Mouse (Mus musculus) adrenal gland, adult (tissue): ENCODE results near the gene Phf19.

Experiments used
- DNase-seq, 2 experiments: peaks; one replicate each; pipeline ENCODE4 v3.0.0; 2022 to 2023; ENCODE audit warnings: low spot score in 1 of 2; ENCODE audit not compliant: inconsistent age in 2 of 2

The Phf19 gene

GRCm38 (mm10) chr2:34913218-34914068, at the start of gene Phf19:
TSS of gene Phf19 (minus strand) at chr2:34914026.
- peak; percentile 55 to 81 for DNase-seq

DNA sequence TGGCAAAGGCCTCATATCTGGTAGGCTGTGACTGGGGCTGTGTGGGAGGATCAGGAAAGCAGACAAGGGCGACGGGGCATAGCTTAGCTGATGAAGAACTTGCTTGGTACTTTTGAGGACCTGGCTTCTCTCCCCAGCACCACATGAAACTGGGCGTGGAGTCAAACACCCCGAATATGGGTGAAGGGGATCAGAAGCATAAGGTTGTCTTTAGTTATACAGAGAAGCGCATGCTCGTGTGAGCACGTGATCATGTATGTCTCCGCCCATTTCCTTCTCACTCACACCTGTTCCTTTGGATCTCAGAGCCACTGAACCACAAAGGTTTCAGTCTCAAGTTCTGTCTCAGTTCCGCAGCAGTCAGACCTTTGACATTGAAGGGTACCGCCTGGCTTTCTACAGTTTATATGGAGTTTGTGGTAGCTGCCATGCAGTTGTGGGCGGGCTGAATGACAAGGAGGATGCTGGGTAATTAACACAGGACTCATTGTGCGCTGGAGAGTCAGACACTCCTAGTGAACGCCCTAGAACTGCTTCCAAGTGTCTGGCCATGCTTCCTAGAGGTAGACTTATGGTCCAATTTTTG, 49.6 kb upstream of the Phf19 start:
- peak; percentile 20 to 60 for DNase-seq

DNA sequence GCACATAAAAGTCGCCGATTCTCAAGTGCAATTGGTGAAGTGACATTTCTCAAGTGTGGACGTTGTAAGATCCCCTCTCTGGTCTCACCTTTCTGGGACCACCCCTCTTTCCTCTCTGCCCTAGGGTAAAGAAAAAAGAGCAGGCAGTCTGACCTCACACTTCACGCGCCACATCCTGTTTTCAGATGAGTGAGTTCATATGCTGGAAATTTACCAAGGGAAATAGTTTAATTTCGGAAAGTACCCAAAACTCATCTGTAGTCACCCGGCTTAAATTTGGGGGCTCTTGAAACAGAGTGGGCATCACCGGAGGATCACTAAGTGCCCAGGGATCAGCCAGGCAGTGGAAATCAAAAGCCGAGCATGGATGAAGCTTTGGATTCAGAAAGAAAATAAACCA, 49.1 kb upstream of the Phf19 start:
- DNase-seq = peak in 1 of 2 experiments; percentile 44

DNA sequence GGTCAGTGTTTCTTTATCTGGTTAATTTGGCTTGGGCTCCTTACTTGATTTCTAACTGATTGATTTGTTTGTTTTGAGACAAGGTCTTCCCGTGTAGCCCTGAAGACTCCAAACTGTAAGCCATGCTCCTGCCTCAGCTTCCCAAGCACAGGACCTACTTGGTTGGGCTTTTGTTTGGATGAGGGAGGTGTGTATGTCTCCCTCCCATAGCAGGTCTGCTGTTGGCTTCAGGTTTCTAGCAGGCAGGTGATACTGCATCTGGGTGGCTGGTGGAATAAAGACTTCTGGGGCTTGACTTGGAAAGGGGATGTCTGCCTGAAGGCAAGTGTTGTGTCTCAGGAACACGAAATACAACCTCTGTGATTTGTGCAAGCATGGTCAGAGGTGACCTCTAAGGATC, 48.4 kb upstream of the Phf19 start:
- DNase-seq = no peak

GRCm38 (mm10) chr2:34961481-34962036, 47.7 kb upstream of the Phf19 start, which contains the start of gene Traf1:
TSS of gene Traf1 (minus strand) at chr2:34961772.
- DNase-seq = peak; percentile 60 to 81

DNA sequence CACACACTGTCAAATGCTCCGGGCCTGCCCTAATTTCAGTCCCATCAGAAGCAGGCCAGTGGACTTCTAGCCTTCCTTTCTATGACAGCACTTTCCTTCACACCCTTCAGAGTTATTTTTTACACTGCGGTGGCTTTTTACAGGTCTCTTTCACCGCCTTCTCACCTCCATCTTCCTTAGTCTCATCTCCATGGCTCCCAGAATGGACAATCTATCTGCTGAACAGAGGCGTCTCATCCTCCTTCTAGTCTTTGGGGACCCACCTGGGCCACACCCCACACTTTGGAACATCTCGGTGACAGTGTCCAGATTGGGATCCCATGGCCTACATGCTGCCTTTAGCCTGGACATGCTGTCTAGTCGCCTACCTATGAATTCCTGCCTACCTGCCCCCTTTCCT, 47.1 kb upstream of the Phf19 start:
- no peak for DNase-seq

GRCm38 (mm10) chr2:34960466-34960865, 46.6 kb upstream of the Phf19 start:
- DNase-seq = no peak

DNA sequence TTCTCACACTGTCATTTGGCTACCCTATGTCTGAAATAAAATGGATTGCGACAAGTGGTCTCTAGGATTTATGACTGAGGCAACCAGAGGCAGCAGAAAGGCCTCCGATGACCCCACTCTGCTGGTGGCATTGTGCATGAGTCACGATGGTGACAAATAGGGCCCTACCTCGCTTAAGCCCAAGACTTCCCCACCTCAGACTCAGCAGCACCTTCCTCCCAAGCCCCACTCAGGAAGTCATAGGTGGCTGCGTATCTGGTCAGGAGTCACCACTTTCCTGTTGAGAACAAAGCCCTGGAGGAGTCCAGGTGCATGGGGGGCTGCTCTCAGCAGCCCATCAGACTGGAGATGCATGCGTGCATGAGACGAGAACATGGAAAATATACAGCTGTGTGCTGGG, 44.8 kb upstream of the Phf19 start:
- peak in 1 of 2 experiments; percentile 43 for DNase-seq

- DNase-seq = no peak
Measured at GRCm38 (mm10) chr2:34958036-34958435, 44.2 kb upstream of the Phf19 start.

DNA sequence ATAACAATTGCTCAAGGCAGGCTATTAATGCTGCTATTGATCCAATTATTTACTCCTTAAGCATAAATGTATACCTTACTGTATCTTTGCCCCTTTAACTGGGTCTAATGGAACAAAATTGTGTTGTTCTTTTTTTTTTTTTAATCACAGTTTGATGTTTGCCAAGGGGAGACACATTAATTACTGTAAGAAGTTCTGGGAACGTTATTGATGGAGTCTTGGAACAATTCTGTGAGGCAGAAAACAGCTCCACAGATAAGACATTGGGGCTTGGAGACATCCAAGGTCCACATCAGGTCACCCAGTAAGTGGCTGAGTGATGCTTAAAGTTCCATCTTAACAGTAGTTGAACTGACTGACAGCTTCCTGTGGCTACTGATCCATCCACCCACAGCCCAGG, 43.6 kb upstream of the Phf19 start:
- DNase-seq = no peak

- DNase-seq = no peak
Measured at GRCm38 (mm10) chr2:34956941-34957340, 43.1 kb upstream of the Phf19 start.

- peak in 1 of 2 experiments; percentile 47 for DNase-seq
Measured at GRCm38 (mm10) chr2:34954344-34954743, 40.5 kb upstream of the Phf19 start.

- DNase-seq = no peak
Measured at GRCm38 (mm10) chr2:34953547-34954116, 39.8 kb upstream of the Phf19 start.

GRCm38 (mm10) chr2:34953018-34953417, 39.2 kb upstream of the Phf19 start:
- DNase-seq = no peak

GRCm38 (mm10) chr2:34951469-34951868, 37.6 kb upstream of the Phf19 start:
- no peak for DNase-seq

- DNase-seq = no peak
Measured at GRCm38 (mm10) chr2:34948622-34949021, 34.8 kb upstream of the Phf19 start.

- no peak for DNase-seq
Measured at GRCm38 (mm10) chr2:34946046-34946445, 32.2 kb upstream of the Phf19 start.

- DNase-seq = no peak
Measured at GRCm38 (mm10) chr2:34945580-34945979, 31.8 kb upstream of the Phf19 start.

DNA sequence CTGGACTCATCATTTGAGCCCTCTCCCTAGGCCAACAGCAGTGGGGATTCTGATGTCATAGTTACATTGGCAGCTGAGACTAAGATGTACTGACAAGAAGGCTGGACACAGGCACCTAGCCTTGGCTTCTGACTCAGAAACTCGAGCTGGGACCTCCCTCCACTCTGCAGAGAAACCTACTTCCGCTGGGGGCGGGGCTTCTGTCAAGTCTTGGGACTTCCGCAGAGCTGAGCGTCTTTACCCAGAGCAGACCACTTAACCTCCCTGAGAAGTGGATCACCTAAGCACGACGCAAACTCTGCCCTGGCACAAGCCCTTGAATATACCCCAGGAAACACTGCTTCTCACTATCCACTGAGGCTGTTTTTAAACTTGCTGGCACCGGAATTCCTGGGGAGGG, 30.9 kb upstream of the Phf19 start:
- peak; percentile 27 to 65 for DNase-seq

- DNase-seq = no peak
Measured at GRCm38 (mm10) chr2:34943556-34944120, 29.8 kb upstream of the Phf19 start.

DNA sequence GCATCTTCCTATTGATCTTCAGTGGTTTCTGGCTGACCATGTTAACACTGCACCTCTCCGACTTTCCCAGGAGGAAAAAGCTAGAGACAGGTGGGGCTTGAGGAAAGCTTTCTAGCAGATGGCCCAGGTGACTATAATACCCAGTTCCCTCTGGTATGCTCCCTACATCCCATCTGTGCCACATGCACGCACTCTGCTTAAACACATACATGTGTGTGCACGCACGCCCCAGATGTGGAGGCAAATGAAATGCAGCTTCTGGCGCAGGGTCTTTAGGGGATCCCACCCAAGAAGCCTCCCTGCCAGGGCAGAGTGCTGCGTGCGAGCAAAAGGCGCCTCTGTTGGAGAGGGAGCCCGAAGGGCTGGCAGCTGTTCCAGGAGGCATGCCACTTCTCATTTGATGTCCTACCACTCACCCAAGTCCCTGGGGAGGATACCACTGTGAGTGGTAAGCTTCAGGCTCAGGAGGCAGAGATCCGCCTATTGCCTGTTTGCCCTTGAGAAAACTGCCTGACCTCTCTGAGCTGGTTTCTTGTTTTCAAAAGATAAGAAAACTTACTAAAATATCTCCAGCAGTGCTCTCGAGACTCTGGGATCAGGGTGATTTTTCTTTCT, 27.3 kb upstream of the Phf19 start:
- DNase-seq = no peak
